Mouse (Mus musculus) thymus, postnatal 14 days (tissue): ENCODE results near the gene Fibp.
"Not testable (repeated sequence)": the region's sequence is repeated elsewhere in the genome, so short reads cannot be mapped to it uniquely, and the experiment has no call there.

Source experiments
- DNase-seq: peaks from one replicate; pipeline ENCODE4 v3.0.0; 2021

The Fibp gene

GRCm38 (mm10) chr19:5490313-5490897 lies 30.0 kb downstream of the Fibp start, which contains the start of gene Cfl1:
Cfl1 (plus strand) TSS chr19:5490455.
- peak; percentile 97 for DNase-seq

DNA sequence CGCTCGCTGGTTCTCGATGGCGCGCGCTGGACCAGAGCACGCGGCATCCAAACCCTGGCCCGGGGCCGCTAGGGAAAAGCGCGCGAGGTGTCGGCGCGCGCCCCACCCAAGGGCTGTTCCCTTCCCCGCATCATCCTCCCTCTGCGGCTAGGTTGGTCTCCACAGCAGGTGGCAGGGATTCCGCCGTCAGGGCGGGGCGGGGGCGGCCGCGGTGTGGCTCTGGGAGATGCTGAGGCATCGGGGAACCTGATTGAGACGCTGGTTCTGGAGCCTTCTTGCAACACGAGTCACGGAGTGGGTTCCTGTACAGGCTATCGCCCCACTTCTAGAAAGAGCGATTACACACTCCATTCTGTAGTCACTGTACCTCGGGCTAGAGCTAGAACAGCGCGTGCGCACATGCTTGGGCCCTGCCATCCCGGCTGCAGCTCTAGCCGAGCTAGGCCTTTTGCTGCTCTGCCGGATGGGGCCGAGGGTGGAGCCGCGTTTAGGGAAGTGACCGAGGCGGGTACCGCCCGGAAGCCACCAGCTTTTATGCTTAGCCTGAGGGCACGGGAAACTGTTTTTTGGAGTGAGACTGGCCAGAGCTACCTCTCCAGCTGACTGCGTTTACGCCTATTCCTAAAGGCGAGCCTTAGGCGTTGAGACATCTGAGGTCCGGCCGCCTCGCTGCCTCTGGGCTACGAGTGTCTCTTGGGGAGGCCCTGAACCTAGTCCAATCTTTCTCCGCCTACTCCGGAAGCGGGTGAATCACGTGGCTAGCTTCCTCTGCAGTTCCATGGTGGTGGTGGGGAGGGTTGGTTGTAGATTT lies 30.7 kb downstream of the Fibp start:
- DNase-seq = peak; percentile 86

GRCm38 (mm10) chr19:5492641-5493040 lies 32.2 kb downstream of the Fibp start:
- no peak for DNase-seq

DNA sequence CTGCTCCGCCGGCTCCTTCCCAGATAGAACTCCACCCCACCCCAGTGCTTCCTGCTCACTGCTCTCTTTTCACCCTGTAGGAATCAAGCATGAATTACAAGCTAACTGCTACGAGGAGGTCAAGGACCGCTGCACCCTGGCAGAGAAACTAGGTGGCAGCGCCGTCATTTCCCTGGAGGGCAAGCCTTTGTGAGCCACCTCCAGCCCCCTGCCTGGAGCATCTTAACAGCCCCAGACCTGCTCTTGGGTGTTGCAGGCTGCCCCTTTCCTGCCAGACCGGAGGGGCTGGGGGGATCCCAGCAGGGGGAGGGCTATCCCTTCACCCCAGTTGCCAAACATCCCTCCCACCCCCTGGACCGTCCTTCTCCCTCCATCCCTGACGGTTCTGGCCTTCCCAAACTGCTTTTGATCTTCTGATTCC lies 32.9 kb downstream of the Fibp start:
- not testable (repeated sequence) for DNase-seq

- DNase-seq = no peak
These were observed 33.9 kb downstream of the Fibp start for GRCm38 (mm10) chr19:5494314-5494713.

DNA sequence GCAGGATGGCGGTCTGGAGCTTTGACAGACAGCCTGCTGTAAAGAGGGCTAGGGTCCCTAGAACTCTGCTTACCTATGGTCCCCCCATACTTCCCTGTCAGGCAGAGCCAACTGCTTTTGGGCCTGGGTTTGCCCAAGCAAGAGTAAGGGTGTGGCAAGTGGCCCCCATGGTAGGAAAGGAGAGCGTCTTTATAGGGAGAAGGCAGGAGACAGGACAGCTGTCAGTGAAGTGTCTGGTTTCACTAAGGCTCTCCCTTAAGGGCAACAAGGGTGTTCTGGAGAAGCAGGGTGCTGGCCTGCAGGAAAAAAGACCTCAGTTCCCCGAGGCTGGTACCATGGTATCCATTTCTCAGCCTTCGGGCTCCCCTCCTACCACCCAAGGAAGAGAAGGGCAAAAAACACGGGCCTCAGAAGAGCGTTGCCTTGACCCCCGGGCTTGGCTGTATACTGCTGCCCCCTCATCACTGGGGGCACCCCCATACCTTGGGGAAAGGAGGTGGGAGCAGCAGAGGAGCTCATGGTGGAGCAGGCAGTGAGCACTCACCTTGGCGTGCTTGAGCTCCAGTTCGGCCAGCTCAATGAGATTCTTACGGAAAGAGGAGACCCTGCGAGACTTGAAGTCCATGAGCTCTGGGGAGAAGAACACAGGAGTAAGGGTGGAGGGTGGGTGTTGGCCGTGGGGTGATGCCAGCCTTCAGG lies 35.1 kb downstream of the Fibp start:
- DNase-seq = no peak

DNA sequence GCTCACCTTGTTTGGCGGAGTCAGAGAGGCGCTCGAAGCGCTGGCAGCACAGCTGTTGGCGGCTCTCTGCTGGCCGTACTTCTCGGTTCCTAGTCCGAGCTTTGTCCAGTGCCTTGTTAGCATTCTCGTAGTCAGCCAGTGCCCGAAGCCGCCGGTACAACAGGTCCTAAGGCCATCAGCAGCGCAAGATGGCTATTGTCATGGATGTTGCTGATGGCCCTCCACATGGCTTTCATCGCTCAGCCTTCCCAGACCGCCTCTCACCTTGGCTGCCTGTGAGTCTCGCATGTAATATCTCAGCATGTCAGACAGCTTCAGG lies 35.6 kb downstream of the Fibp start:
- no peak for DNase-seq

GRCm38 (mm10) chr19:5500330-5500875 lies 40.0 kb downstream of the Fibp start:
- no peak for DNase-seq

GRCm38 (mm10) chr19:5503687-5504086 lies 43.3 kb downstream of the Fibp start, which contains the start of gene 1700020D05Rik:
1700020D05Rik (minus strand) TSS chr19:5503787.
- DNase-seq = no peak

DNA sequence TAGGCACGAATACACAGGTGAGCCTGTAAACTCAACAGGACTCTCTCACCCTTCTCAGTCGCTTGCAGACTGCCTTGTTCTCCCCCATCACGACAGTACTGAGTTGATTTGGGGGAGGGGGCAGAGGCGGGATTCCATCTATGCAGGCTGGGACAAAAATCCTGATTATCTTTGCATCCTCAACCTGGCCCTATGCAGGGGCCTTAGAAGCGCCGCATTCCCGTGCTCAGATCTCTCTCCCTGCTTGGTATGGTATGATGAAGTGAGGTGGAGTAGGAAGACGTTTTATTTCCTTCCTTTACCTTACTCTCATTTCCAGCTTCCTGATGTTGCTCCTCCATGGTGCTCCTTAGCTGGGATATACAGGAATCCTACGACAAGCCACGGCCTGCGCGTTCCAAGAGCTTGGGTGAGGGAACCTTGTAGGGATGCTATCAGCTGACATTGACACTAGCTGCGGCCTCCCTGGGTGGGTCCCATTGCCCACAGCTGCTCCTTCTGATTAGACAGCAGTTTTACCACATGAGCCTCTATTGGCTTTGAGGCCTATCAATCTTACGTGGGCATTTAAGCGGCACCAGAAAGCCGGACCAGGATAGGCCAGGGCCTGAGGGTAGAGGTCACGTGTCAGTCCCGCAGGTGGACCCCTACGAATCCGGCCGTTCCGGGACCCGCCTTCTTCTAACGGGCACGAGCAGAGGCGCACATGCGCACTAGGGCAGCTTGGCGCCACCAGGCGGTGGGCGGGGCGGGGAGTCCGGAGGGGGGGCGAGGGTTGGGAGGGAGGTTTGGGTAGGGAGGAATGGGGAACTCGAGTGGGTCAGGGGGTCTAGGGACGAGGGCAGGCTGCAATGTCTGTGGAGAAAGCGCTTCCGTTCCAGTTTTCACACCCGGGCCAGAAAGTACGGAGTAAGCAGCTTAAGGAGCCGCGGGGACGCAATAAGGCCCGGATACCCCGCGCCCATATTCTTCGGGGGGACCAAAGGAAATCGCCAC lies 49.9 kb downstream of the Fibp start, which contains the start of gene Snx32:
Gene Snx32, minus strand, starts transcription at position 508 of the 996 bp plus-strand sequence.
- DNase-seq = peak; percentile 97

- DNase-seq = no peak
These were observed 50.7 kb downstream of the Fibp start for GRCm38 (mm10) chr19:5511074-5511632.

- DNase-seq = no peak
These were observed 51.9 kb downstream of the Fibp start for GRCm38 (mm10) chr19:5512091-5513004.

DNA sequence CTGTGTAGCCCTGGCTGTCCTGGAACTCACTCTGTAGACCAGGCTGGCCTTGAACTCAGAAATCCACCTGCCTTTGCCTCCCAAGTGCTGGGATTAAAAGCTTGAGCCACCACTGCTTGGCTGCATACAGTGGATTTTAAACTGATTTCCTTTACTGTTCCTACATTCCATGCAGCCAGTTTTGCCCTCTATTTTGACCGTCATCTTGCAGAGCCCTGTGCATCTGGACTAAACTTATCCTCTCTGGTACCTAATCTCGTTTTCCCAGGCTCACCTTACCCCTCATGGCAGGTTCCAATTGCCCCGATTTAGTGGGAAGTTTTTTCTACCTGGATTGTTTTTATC lies 52.6 kb downstream of the Fibp start:
- DNase-seq = no peak
